Mouse (Mus musculus) layer of hippocampus, postnatal 36 days (tissue): ENCODE results near the gene Arl15. TPM values are rescaled to one million over a fixed set of nuclear protein-coding genes. Genes with fewer than 3 reads are reported as not detected.

ENCODE experiments used
- DNase-seq, 2 experiments: peaks; one replicate each; pipeline ENCODE4 v3.0.0; 2022
- total RNA-seq, 2 experiments: library from RNA; stranded (reverse); gene quantifications; 2 replicates each; pipeline ENCODE4 v1.2.3; 2021

Arl15 gene
- total RNA-seq, 2 experiments from 2014 or later = 61.5 to 69.2 TPM

- DNase-seq = no peak
Observed at GRCm38 (mm10) chr13:113994586-113994985, 200.3 kb downstream of the Arl15 start.

GRCm38 (mm10) chr13:113995490-113996236 lies 201.4 kb downstream of the Arl15 start:
- DNase-seq = no peak

- no peak for DNase-seq
Observed at GRCm38 (mm10) chr13:113998811-113999210, 204.5 kb downstream of the Arl15 start.

GRCm38 (mm10) chr13:114003463-114003862 lies 209.2 kb downstream of the Arl15 start:
- no peak for DNase-seq

- DNase-seq = no peak
Observed at GRCm38 (mm10) chr13:114004191-114004590, 209.9 kb downstream of the Arl15 start.

GRCm38 (mm10) chr13:114009786-114010185 lies 215.5 kb downstream of the Arl15 start:
- no peak for DNase-seq

- no peak for DNase-seq
Observed at GRCm38 (mm10) chr13:114010521-114010920, 216.2 kb downstream of the Arl15 start.

GRCm38 (mm10) chr13:114011019-114011418 lies 216.7 kb downstream of the Arl15 start:
- no peak for DNase-seq

- DNase-seq = no peak
Observed at GRCm38 (mm10) chr13:114017928-114018327, 223.6 kb downstream of the Arl15 start.

- DNase-seq = no peak
Observed at GRCm38 (mm10) chr13:114023541-114023940, 229.2 kb downstream of the Arl15 start.

GRCm38 (mm10) chr13:114026306-114026705 lies 232.0 kb downstream of the Arl15 start:
- DNase-seq = no peak

- DNase-seq = no peak
Observed at GRCm38 (mm10) chr13:114026751-114027150, 232.4 kb downstream of the Arl15 start.

GRCm38 (mm10) chr13:114048071-114048470 lies 253.8 kb downstream of the Arl15 start:
- no peak for DNase-seq

- no peak for DNase-seq
Observed at GRCm38 (mm10) chr13:114048688-114049087, 254.4 kb downstream of the Arl15 start.

GRCm38 (mm10) chr13:114051151-114051850 lies 257.0 kb downstream of the Arl15 start:
- DNase-seq = no peak

- no peak for DNase-seq
Observed at GRCm38 (mm10) chr13:114052426-114053205, 258.3 kb downstream of the Arl15 start.

- no peak for DNase-seq
Observed at GRCm38 (mm10) chr13:114053261-114053660, 259.0 kb downstream of the Arl15 start.

- no peak for DNase-seq
Observed at GRCm38 (mm10) chr13:114055686-114056085, 261.4 kb downstream of the Arl15 start.

- DNase-seq = no peak
Observed at GRCm38 (mm10) chr13:114060258-114060657, 266.0 kb downstream of the Arl15 start.

GRCm38 (mm10) chr13:114061234-114061633 lies 266.9 kb downstream of the Arl15 start:
- DNase-seq = no peak

- DNase-seq = no peak
Observed at GRCm38 (mm10) chr13:114064069-114064468, 269.8 kb downstream of the Arl15 start.

- no peak for DNase-seq
Observed at GRCm38 (mm10) chr13:114065012-114065411, 270.7 kb downstream of the Arl15 start.

GRCm38 (mm10) chr13:114068421-114068820 lies 274.1 kb downstream of the Arl15 start:
- DNase-seq = no peak
